Mouse (Mus musculus) urinary bladder, postnatal 14 days (tissue): Measurements from ENCODE around the gene Cpsf3.

Experiments used
- DNase-seq: peaks from one replicate; pipeline ENCODE4 v3.0.0; 2021; ENCODE audit warnings: low spot score

Gene Cpsf3

GRCm38 (mm10) chr12:21333766-21334165, 48.6 kb downstream of the Cpsf3 start:
- no peak for DNase-seq

- no peak for DNase-seq
These were observed 50.7 kb downstream of the Cpsf3 start for GRCm38 (mm10) chr12:21335869-21336268.

GRCm38 (mm10) chr12:21337171-21337570, 52.0 kb downstream of the Cpsf3 start:
- DNase-seq: no peak

GRCm38 (mm10) chr12:21340674-21341073, 55.5 kb downstream of the Cpsf3 start:
- DNase-seq: no peak

- DNase-seq: no peak
These were observed 61.8 kb downstream of the Cpsf3 start for GRCm38 (mm10) chr12:21346972-21347371.

GRCm38 (mm10) chr12:21350113-21350876, 65.1 kb downstream of the Cpsf3 start:
- DNase-seq: no peak

- no peak for DNase-seq
These were observed 68.5 kb downstream of the Cpsf3 start for GRCm38 (mm10) chr12:21353681-21354080.

- no peak for DNase-seq
These were observed 77.5 kb downstream of the Cpsf3 start for GRCm38 (mm10) chr12:21362686-21363085.

- peak; percentile 34 for DNase-seq
These were observed 78.0 kb downstream of the Cpsf3 start for GRCm38 (mm10) chr12:21363195-21363594.
